Mouse (Mus musculus) retina, postnatal 1 day (tissue): ENCODE results near the gene Gm12830.
A peak's percentile ranks its signal among the peaks of the same experiment; 100 is the strongest.

ENCODE experiments used
- DNase-seq: peaks from one replicate; pipeline ENCODE4 v3.0.0-alpha.2; 2012

The Gm12830 gene

GRCm38 (mm10) chr4:114845622-114846021 is 24.1 kb downstream of the Gm12830 start:
- no peak for DNase-seq

DNA sequence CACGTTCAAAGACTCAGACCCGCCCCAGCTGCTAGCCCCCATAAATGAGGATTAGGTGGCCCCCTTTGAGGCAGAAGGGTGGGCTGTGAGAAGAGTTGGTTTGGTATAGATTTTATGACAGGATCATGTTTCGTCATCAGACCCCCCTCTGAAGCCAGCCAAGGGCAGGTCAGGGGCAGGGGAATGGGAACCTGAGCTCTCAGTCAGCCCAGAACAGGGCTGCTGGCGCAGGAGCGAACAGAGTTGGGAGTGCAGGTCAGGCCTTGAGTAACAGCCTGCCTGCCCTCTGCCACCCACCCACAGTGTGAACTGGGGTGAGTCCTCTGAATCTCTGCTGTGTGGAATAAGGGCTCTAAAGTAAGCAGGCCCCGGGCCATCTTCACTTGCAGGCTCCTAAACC is 25.2 kb downstream of the Gm12830 start:
- no peak for DNase-seq

DNA sequence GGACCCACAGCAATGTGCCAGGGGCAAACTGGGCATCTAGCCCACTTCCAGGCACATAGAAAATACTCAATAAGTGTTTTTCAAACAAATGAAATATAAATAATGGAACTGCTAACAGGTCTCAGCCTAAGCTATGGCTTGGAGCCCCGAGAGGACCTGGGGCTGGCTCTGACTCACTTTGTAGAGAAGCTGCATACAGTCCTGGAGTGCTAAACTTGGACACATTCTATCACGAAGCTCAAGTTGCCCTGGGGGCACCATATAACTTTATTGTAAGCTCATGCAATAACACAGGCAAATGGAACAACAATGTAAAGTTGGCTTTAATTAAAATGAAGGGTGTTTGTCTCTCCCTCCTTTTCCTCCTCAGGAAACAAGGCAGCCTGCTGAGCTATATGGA is 32.4 kb downstream of the Gm12830 start:
- DNase-seq: no peak

DNA sequence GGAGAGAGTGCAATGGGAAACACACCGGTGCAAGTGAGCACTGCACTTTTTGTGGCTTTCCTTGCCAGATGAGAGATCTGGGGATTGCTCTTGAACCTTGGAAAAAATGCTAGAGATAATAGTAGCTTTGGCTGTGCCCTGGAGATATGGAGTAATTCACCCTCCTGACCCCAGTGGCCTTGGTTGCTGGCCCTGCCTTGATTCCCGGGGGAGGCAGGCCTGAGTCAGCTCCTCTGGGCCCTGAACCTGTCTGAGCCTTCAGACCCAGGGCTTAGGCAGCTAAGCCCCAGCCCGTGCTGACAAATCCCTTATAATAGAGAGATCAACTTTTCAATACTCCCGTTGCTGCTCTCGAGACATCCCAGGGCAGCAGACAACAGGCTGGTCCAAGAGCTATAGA is 36.9 kb downstream of the Gm12830 start:
- peak; percentile 30 for DNase-seq

- DNase-seq: no peak
These were observed 41.6 kb downstream of the Gm12830 start for GRCm38 (mm10) chr4:114863166-114863565.

DNA sequence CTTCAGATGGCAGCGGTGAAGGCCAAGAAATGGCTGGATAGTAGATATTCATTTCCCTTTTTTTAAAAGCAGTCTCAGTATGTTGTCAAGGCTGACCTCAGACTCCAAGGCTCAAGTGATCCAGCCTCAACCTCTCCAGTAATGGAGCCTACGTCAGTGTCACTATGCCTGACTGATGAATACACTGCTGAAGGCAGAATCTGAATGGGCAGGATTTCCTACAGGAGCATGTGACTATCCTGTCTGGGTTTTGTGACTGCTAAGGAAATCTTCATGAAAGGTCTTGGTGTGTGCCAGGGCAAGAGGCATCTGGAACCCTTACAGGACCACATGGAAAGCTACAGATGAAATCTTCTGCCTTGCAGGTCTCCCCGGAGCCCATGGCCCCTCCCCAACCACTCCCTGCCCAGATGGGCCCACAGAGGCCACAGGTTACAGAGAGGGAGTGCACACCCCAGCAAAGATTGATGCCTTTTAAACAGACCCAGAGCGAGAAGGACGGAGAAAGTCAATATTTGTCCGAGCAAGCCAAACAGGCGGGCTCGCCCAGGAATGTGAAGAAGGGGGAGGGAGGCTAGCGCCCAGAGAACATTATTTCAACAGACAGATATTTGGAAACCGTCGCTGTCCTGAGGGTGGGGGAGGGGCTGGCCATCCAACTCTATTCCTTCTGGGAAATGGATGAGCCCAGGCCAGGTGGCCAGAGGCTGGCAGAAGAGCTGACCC is 48.4 kb downstream of the Gm12830 start:
- DNase-seq: no peak

- DNase-seq: peak; percentile 75
These were observed 55.0 kb downstream of the Gm12830 start for GRCm38 (mm10) chr4:114876441-114876972.

GRCm38 (mm10) chr4:114882232-114882631 is 60.7 kb downstream of the Gm12830 start:
- no peak for DNase-seq

DNA sequence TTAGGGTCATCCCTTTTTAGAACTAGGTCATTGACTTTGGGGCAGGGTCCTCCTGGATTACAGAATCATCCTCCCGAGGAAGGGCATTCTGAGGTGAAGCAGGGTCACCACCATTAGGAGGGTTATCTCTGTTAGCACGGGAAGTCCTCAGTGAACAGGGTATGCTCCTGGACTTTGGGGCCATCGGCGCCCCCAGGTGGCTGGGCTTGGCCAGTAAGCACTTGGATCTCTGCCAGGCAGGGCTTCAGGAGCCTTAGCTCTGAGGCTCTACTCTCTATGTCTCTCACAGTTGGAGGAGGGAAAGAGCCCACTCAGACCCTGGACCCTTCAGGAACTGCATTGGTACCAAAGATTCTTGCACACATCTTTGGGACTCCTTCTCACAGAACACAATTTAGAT is 76.3 kb downstream of the Gm12830 start:
- DNase-seq: peak; percentile 59

DNA sequence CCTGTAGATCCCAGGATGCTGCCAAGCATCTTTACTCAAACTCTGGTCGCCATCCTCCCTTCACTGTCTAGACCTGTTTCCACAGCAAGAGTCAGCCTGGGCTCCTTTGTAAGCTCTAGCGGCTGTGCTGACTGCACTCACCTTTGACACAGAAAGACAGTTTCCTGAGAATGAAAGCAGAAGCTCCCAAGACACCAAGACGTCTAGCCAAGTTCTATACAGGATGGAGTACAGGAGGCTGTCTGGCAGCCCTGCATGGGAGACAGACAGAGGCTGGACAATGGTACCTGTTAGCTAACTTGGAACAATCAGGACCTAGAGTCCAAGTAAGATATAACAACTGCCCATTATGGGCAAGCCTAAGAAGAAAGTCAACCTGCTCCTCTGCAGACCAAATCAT is 78.4 kb downstream of the Gm12830 start:
- no peak for DNase-seq

DNA sequence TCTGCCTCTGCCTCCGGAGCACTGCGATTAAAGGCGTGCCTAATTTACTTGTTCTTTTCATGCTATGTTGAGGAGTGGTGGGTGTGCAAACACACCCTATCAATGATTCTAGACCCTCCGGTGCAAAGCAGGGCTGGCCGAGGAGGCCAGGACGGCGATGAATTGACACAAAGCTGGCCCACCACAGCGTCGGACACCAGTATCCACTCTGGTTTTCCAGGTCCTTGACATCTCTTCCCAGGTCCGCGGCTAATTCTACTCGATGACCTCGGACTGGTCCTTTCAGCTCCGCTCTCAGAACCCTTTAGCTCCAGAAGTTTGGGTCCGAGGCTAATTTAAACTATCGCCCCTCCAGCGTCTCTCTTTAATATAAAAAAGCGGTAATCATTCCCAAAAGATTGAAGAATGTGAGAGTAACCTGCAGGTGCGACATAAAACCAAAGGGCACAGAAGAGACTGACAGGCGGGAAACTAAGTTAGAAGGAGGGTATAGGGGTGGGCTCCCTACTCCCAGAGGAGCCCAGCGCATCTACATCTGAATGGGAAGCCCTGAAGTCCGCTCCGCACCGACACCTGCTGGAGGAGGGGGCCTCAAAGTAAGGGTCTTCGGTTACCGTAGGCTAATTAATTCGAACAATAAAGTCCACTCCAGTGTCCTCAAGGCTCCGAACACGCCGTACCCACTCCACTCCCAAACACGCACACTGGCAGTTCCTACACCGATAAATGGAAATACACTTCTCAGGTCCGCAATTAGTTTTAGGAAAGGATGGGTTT is 79.5 kb downstream of the Gm12830 start:
- no peak for DNase-seq

- no peak for DNase-seq
These were observed 80.3 kb downstream of the Gm12830 start for GRCm38 (mm10) chr4:114901643-114902351.

DNA sequence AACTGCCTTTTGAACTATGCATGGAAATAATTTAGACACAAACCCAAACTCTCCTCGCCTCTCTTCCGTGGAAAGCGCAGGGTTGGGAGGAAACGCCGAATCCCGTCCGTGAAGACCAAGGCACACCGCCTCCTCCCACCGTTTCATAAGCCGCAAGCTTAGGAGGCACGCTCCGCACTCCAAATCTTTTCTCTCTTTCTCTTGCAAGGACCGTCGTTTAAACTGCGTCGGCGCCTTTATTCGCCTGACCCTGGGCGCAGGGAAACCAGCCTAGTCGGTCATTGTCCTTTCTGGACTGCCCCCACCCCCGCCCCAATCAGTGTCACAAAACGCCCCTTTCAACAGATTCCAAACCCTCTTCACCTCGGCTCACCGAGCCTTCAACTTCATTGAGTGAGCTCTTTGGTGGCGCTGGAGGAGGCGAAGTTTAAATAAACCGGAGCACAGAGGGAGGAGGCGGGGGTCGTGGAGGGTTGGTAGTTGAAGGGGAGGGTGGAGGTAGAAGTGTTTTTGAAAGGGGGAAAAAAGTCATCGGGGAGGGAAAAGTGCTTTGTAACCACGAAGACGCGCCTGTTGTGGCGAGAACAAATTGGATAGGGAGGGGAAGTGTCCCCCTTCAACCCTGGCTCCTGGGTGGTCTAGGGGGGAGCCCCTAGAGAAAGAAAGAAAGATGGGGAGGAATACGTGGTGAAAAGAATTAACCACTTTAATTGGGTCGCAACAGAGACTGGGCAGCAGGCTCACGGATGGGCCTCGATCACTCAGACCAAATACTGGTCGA is 81.3 kb downstream of the Gm12830 start:
- peak; percentile 62 for DNase-seq

DNA sequence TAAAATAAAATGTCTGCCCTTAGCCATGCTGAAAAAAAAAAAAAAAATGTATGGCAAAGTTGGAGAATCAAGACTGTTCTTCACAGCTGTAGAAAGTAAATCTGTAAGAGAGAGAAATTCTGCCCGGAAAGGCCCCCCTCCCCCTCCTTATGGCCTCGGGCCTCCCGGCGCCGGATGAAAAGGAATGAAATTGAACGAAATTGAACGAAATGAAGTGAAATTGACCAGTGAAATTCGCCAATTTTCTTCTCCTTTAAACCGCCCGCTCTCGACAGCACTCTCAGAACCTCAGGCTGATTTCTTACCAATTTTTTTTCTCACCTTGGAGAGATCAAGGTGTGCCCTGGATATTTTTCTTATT is 81.9 kb downstream of the Gm12830 start:
- DNase-seq: no peak

DNA sequence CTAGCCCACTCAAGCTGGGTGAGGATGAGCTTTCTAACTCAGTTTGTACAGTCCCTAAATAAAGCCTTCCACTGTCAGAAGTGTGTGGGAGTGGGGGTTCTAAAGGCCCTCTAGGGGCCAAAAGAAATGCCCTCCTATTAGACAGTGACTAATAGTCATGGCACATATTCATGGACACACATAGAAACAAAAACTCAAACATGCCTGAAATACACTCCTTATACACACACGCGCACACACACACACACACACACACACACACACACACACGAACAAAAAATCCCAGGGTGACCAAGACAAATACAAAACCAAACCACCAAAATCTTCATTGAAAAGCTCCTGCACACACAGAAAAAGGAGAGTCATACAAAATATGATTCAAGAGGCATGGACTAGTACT is 84.0 kb downstream of the Gm12830 start:
- no peak for DNase-seq
